Mouse (Mus musculus) embryonic fibroblast, embryonic 13.5 days (primary cell): ENCODE measurements around the gene 2810408A11Rik.

Source experiments
- CTCF ChIP-seq: IDR thresholded peaks from 2 replicates; pipeline ENCODE4 v1.5.1; 2011; ENCODE audit warnings: mild to moderate bottlenecking, control low read depth, low read length, moderate library complexity, borderline replicate concordance; ENCODE audit not compliant: insufficient read depth
- POLR2A ChIP-seq: IDR thresholded peaks from 2 replicates; pipeline ENCODE4 v1.6.1; 2011; ENCODE audit warnings: low read depth, mild to moderate bottlenecking, control low read depth, low read length, moderate library complexity

- TF ChIP-seq POLR2A: no peak
- no peak for TF ChIP-seq CTCF
Measured at GRCm38 (mm10) chr11:69908645-69909044, 7.9 kb upstream of the 2810408A11Rik start.
